ENCODE assay signal across 9 mouse cellular contexts in the genomic region with DNA sequence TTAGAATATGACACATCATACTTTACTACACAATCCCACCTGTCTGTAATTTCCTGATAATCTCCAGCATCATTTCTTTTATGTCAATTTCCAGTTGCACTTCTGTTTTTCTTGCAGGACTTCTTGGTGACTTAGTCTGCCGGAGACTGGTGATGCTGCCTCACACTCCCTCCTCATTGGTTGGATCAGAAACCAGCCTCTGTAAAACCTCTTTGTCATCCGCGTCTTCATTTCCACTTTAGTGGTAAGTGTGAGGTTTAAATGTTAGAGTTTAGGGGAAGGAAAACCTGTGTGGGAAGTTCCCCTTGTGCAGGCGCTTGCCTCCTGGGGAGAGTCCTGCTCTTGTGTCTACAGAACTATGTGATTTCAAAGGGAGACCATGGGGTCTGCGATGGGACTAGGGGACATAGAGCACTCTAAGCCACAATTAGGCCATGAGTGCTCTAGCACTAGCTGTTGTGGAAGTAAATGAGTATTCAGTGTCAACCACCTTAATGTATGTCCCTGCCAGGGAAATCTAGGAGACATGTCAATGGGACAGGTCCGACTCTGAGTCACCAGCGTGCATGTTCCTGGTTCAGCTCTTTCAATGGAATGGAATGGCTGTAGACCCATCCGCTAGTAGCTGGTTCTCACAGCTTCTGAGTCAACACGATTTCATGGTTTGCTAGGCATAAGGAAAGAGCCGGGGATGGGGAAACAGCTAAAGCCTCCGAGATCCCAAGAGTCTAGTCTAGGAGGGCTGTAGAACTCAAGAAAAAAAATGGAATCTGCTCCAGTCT. TPM values are rescaled to one million over a fixed set of nuclear protein-coding genes. Genes with fewer than 3 reads are reported as not detected.
DNase-seq lines count a peak whose midpoint lies in the region; ATAC-seq and TF ChIP-seq lines count a peak whose summit lies in the region.
"Had no signal": no experiment of that assay in that cellular context is flagged by ENCODE, and none has a peak within 500 bp of the region (broad histone marks: within the 10 kb centered on the region; RNA-seq: fewer than 3 reads in every experiment).

H2-Ab1 (plus strand) TSS at position 96 of the 782 bp plus-strand sequence.

- H3K4me3 ChIP-seq in forebrain, postnatal 0 days (ENCODE audit: low read depth, low read length), result no peak within 1 kb of the TSS
- H3K4me3 ChIP-seq in forebrain, embryonic 10.5 days, result no peak within 1 kb of the TSS
- no peak within 1 kb of the TSS for H3K4me3 ChIP-seq in midbrain, postnatal 0 days (ENCODE audit: low read depth, low read length)
- no peak within 1 kb of the TSS for H3K4me3 ChIP-seq in stomach, postnatal 0 days (ENCODE audit: low read depth, low read length)
- H3K4me3 ChIP-seq: myocyte had no signal

- no peak within 1 kb of the TSS for H3K27ac ChIP-seq in forebrain, postnatal 0 days (ENCODE audit: low read depth, low read length)
- no peak within 1 kb of the TSS for H3K27ac ChIP-seq in forebrain, embryonic 10.5 days
- no peak within 1 kb of the TSS for H3K27ac ChIP-seq in midbrain, postnatal 0 days (ENCODE audit: low read depth, low read length)
- no peak within 1 kb of the TSS for H3K27ac ChIP-seq in stomach, postnatal 0 days (replicated peaks)

- H3K27me3 ChIP-seq in forebrain, postnatal 0 days (ENCODE audit: insufficient read depth, low read length), result 0 out of 2 replicates have a peak, but pooled peaks cover 4% of the 10 kb centered on the region
- H3K27me3 ChIP-seq in forebrain, embryonic 10.5 days (ENCODE audit: poor library complexity, severe bottlenecking), result peaks cover 12% of the 10 kb centered on the region
- no peaks in the 10 kb centered on the region for H3K27me3 ChIP-seq in midbrain, postnatal 0 days (ENCODE audit: insufficient read depth, low read length)
- H3K27me3 ChIP-seq in stomach, postnatal 0 days (ENCODE audit: control insufficient read depth, insufficient read depth, low read length), result no peaks in the 10 kb centered on the region

- peak; percentile 85 for DNase-seq in forebrain, postnatal 0 days
- no peak for DNase-seq in forebrain, embryonic 10.5 days (ENCODE audit: extremely low spot score, low spot score)
- DNase-seq in c-Kit-positive CD71-negative TER-119-negative erythroid progenitor cells, embryonic 14.5 days (ENCODE audit: low read depth), result peak; percentile 76
- peak; percentile 71 for DNase-seq in gastrocnemius, adult 18-20 months (ENCODE audit: low spot score)
- peak; percentile 78 to 84 for DNase-seq in left cerebral cortex, adult 18-20 months (ENCODE audit: low spot score in 2 of 2)
- peak; percentile 77 for DNase-seq in midbrain, postnatal 0 days (ENCODE audit: low spot score)
- peak; percentile 81 for DNase-seq in stomach, postnatal 0 days (ENCODE audit: low spot score)

- TF ChIP-seq CTCF in forebrain, postnatal 0 days (IDR thresholded peaks at IDR 0.05; ENCODE audit: low read depth), result no peak
- no peak for TF ChIP-seq CTCF in midbrain, postnatal 0 days (IDR thresholded peaks at IDR 0.05)
- no peak for TF ChIP-seq CTCF in stomach, postnatal 0 days (IDR thresholded peaks at IDR 0.05; ENCODE audit: low read depth)

- TF ChIP-seq EP300 in stomach, postnatal 0 days (optimal IDR thresholded peaks at IDR 0.05), result no peak

- no peak within 1 kb of the TSS for H3K4me2 ChIP-seq in forebrain, postnatal 0 days (ENCODE audit: low read depth)
- no peak within 1 kb of the TSS for H3K4me2 ChIP-seq in midbrain, postnatal 0 days (ENCODE audit: low read depth, low read length, poor library complexity, severe bottlenecking)
- H3K4me2 ChIP-seq in stomach, postnatal 0 days (replicated peaks; ENCODE audit: low read depth), result no peak within 1 kb of the TSS

- whole genome bisulfite sequencing in forebrain, postnatal 0 days, result 72% methylated on average over 11 of the region's 11 CpGs
- 74% methylated on average over 11 of the region's 11 CpGs for whole genome bisulfite sequencing in forebrain, embryonic 10.5 days
- WGBS in midbrain, postnatal 0 days, result 67% methylated on average over 11 of the region's 11 CpGs
- WGBS in stomach, postnatal 0 days, result 67% methylated on average over 11 of the region's 11 CpGs

- H3K4me1 ChIP-seq in forebrain, postnatal 0 days (ENCODE audit: insufficient read depth), result no peaks in the 10 kb centered on the region
- peaks cover 1% of the 10 kb centered on the region; the same call in 1 of the 2 replicates for H3K4me1 ChIP-seq in forebrain, embryonic 10.5 days
- H3K4me1 ChIP-seq in midbrain, postnatal 0 days (ENCODE audit: insufficient read depth, low read length), result no peaks in the 10 kb centered on the region
- H3K4me1 ChIP-seq in stomach, postnatal 0 days (replicated peaks; ENCODE audit: control insufficient read depth, insufficient read depth), result no peaks in the 10 kb centered on the region

- no peaks in the 10 kb centered on the region for H3K9me3 ChIP-seq in forebrain, postnatal 0 days (ENCODE audit: low read length)
- no peaks in the 10 kb centered on the region for H3K9me3 ChIP-seq in forebrain, embryonic 10.5 days
- H3K9me3 ChIP-seq in midbrain, postnatal 0 days (ENCODE audit: low read length), result no peaks in the 10 kb centered on the region
- H3K9me3 ChIP-seq in stomach, postnatal 0 days (ENCODE audit: control insufficient read depth, low read length), result no peaks in the 10 kb centered on the region

- peak; percentile 76 for ATAC-seq in forebrain, postnatal 0 days
- peak; percentile 80 for ATAC-seq in inflammation-experienced regulatory T-cells, adult 6 months
- no peak for ATAC-seq in midbrain, postnatal 0 days (ENCODE audit: low FRiP score)
- no peak for ATAC-seq in stomach, postnatal 0 days (ENCODE audit: low FRiP score, low TSS enrichment)

- no peak within 1 kb of the TSS for H3K9ac ChIP-seq in forebrain, postnatal 0 days
- no peak within 1 kb of the TSS for H3K9ac ChIP-seq in midbrain, postnatal 0 days (replicated peaks; ENCODE audit: low read length, poor library complexity, severe bottlenecking)
- no peak within 1 kb of the TSS for H3K9ac ChIP-seq in stomach, postnatal 0 days (ENCODE audit: low read length)

- H3K36me3 ChIP-seq in forebrain, postnatal 0 days (ENCODE audit: insufficient read depth), result no peaks in the 10 kb centered on the region
- no peaks in the 10 kb centered on the region for H3K36me3 ChIP-seq in forebrain, embryonic 10.5 days (replicated peaks)
- H3K36me3 ChIP-seq in midbrain, postnatal 0 days (ENCODE audit: insufficient read depth, low read length), result no peaks in the 10 kb centered on the region
- H3K36me3 ChIP-seq in stomach, postnatal 0 days (ENCODE audit: control insufficient read depth, insufficient read depth, low read length), result no peaks in the 10 kb centered on the region

RNA-seq across cellular contexts. Expression of gene H2-Ab1, which starts in this region (rescaled TPM):
- total RNA-seq in forebrain, postnatal 0 days (2014; rRNA removed), result 0.38 and 2.0 TPM in 2 replicates
- 1.8 and 2.1 TPM in 2 replicates for polyA plus RNA-seq in forebrain, postnatal 0 days (2015; fragmentation: Nextera tagmentation; extraction: Ambion mirVana)
- polyA plus RNA-seq in forebrain, embryonic 10.5 days (2016; fragmentation: Nextera tagmentation; extraction: Ambion mirVana), result 9.8 and 12.5 TPM in 2 replicates
- 1 to 10 TPM; 3.0 to 4.8 TPM for total RNA-seq in gastrocnemius, adult 18-20 months (2021)
- polyA plus RNA-seq in inflammation-experienced regulatory T-cells, adult 6 months (2017; shearing (Covaris generic)), result 10 to 100 TPM in 2 of 3 experiments, 1 to 10 TPM in 1; 4.3 to 76.2 (median 34.9) TPM
- 1 to 10 TPM; 3.2 to 5.2 TPM for total RNA-seq in left cerebral cortex, adult 18-20 months (2021)
- total RNA-seq in midbrain, postnatal 0 days (2014; rRNA removed), result 0.57 and 1.4 TPM in 2 replicates
- polyA plus RNA-seq in midbrain, postnatal 0 days (2015; fragmentation: Nextera tagmentation; extraction: Ambion mirVana), result 1.5 and 2.7 TPM in 2 replicates
- polyA plus RNA-seq in stomach, postnatal 0 days (2015; fragmentation: Nextera tagmentation; extraction: Ambion mirVana), result 19.3 and 20.1 TPM in 2 replicates
- polyA plus RNA-seq: myocyte had no signal

Comparison
In these comparisons a context has a peak if more than half of its experiments do, and no peak if none do; other contexts are left out.
1. ATAC-seq: peak in forebrain, postnatal 0 days (single experiment) and inflammation-experienced regulatory T-cells, adult 6 months (single experiment); none in midbrain, postnatal 0 days (single experiment) and stomach, postnatal 0 days (single experiment).